8 mouse cellular contexts compared by ENCODE assay signal in the genomic region with DNA sequence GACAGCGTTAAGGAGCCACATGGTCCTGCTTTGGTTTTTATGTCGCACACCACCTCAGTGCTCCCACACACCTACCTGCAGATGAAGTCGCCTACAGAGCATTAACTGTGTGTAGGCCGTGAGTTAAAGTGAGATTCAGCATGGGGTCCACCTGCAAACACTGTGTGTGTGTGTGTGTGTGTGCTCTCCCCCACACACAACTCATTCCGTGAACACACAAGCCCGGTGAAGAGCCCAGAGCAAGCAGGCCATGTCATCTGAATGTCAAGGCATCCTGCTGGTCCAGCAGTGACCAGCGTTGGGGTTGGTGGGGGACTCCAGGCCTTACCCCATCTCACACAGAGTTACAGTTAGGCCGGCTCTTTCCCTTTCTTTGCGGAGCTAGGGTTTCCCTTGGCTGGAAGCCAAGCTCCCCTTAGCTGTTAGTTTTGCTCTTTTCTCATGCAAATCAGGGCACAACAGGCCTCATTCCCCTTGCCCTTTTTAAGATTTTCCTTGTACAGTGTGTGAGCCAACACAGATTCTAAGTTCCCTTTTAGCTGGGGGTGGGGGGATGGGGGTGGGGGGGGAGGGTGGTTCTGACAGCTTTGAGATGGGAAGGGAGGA.
DNase-seq lines count a peak whose midpoint lies in the region; ATAC-seq and TF ChIP-seq lines count a peak whose summit lies in the region.

No protein-coding gene starts in this region.

- no peak overlapping the region for H3K4me3 ChIP-seq in kidney, adult 2 months (ENCODE audit: insufficient read depth, low read depth, low read length)
- H3K4me3 ChIP-seq in forebrain, embryonic 14.5 days (ENCODE audit: low read depth, low read length) = no peak overlapping the region
- no peak overlapping the region for H3K4me3 ChIP-seq in midbrain, embryonic 12.5 days

- peak; percentile 36 to 42 for DNase-seq in kidney, postnatal 4 days
- DNase-seq in kidney, adult 2 months = no peak
- peak; percentile 93 for DNase-seq in ZHBTc4 (ENCODE audit: low read depth, low spot score)
- peak; percentile 96 for DNase-seq in forebrain, embryonic 14.5 days (ENCODE audit: low spot score)
- DNase-seq in gastrocnemius, adult 18-20 months (ENCODE audit: low spot score) = no peak

- no peaks in the 10 kb centered on the region for H3K36me3 ChIP-seq in kidney, adult 2 months (ENCODE audit: control insufficient read depth, insufficient read depth, low read length)
- no peaks in the 10 kb centered on the region for H3K36me3 ChIP-seq in forebrain, embryonic 14.5 days (ENCODE audit: control insufficient read depth, insufficient read depth, low read length)
- H3K36me3 ChIP-seq in midbrain, embryonic 12.5 days = no peaks in the 10 kb centered on the region

- peaks cover 2% of the 10 kb centered on the region; the same call in 1 of the 2 replicates for H3K4me1 ChIP-seq in kidney, adult 2 months (ENCODE audit: control insufficient read depth, insufficient read depth, low read length)
- peaks cover 35% of the 10 kb centered on the region for H3K4me1 ChIP-seq in forebrain, embryonic 14.5 days (ENCODE audit: control insufficient read depth, insufficient read depth, low read length)
- peaks cover 49% of the 10 kb centered on the region for H3K4me1 ChIP-seq in midbrain, embryonic 12.5 days

- H3K27ac ChIP-seq in kidney, adult 2 months (ENCODE audit: insufficient read depth, low read depth, low read length) = no peak overlapping the region
- peak overlapping the region; percentile 84 for H3K27ac ChIP-seq in forebrain, embryonic 14.5 days (ENCODE audit: low read depth, low read length)
- H3K27ac ChIP-seq in midbrain, embryonic 12.5 days (replicated peaks) = peak overlapping the region; percentile 80

- H3K27me3 ChIP-seq in kidney, adult 2 months (replicated peaks; ENCODE audit: control insufficient read depth, insufficient read depth, low read length) = no peaks in the 10 kb centered on the region
- H3K27me3 ChIP-seq in forebrain, embryonic 14.5 days (replicated peaks; ENCODE audit: control insufficient read depth, insufficient read depth, low read length) = no peaks in the 10 kb centered on the region
- no peaks in the 10 kb centered on the region for H3K27me3 ChIP-seq in midbrain, embryonic 12.5 days

- H3K9ac ChIP-seq in forebrain, embryonic 14.5 days (ENCODE audit: low read length) = peak overlapping the region; percentile 21; the same call in 1 of the 2 replicates
- H3K9ac ChIP-seq in midbrain, embryonic 12.5 days (replicated peaks) = no peak overlapping the region

- TF ChIP-seq CTCF in kidney, adult 2 months (conservative IDR thresholded peaks at IDR 0.05; ENCODE audit: insufficient read depth, insufficient read length, low read depth, low read length) = no peak

- H3K4me2 ChIP-seq in forebrain, embryonic 14.5 days (ENCODE audit: low read length) = peak overlapping the region; percentile 36
- peak overlapping the region; percentile 31 for H3K4me2 ChIP-seq in midbrain, embryonic 12.5 days (replicated peaks)

- TF ChIP-seq POLR2A in kidney, adult 2 months (IDR thresholded peaks at IDR 0.05; ENCODE audit: low read depth, low read length) = no peak

- no peaks in the 10 kb centered on the region for H3K9me3 ChIP-seq in forebrain, embryonic 14.5 days (replicated peaks; ENCODE audit: control insufficient read depth, low read length)
- H3K9me3 ChIP-seq in midbrain, embryonic 12.5 days = no peaks in the 10 kb centered on the region

- ATAC-seq in forebrain, embryonic 14.5 days = peak; percentile 89
- ATAC-seq in midbrain, embryonic 12.5 days (ENCODE audit: low FRiP score, low read depth) = peak; percentile 85
- no peak for ATAC-seq in megakaryocyte, adult 5-6 weeks (ENCODE audit: poor library complexity, severe bottlenecking)
- ATAC-seq in monocyte, adult 5-6 weeks (replicated peaks; ENCODE audit: insufficient number of reproducible peaks, low FRiP score, low TSS enrichment, poor library complexity, severe bottlenecking) = no peak

- 53% methylated on average over 9 of the region's 9 CpGs for WGBS in kidney, adult 2 months
- WGBS in forebrain, embryonic 14.5 days = 4% methylated on average over 9 of the region's 9 CpGs
- 9% methylated on average over 9 of the region's 9 CpGs for WGBS in midbrain, embryonic 12.5 days

Comparison
In these comparisons a context has a peak if more than half of its experiments do, and no peak if none do; other contexts are left out.
1. DNase-seq: peak in kidney, postnatal 4 days (2 of 2), ZHBTc4 (single experiment) and forebrain, embryonic 14.5 days (single experiment); none in kidney, adult 2 months (single experiment) and gastrocnemius, adult 18-20 months (single experiment).
2. ATAC-seq: peak in forebrain, embryonic 14.5 days (single experiment) and midbrain, embryonic 12.5 days (single experiment); none in megakaryocyte, adult 5-6 weeks (single experiment) and monocyte, adult 5-6 weeks (single experiment).